Mouse (Mus musculus) thymus, adult 2 months (tissue): ENCODE measurements around the gene Stip1.

Source experiments
- CTCF ChIP-seq: fragments of 200-500 bp; IDR thresholded peaks from 2 replicates; pipeline ENCODE4 v1.5.1; 2012; ENCODE audit warnings: mild to moderate bottlenecking, control low read depth, low read length, moderate library complexity, borderline replicate concordance; ENCODE audit not compliant: control insufficient read depth, poor library complexity, insufficient read depth; ENCODE audit errors: extremely low read depth
- POLR2A ChIP-seq: fragments of 200-500 bp; IDR thresholded peaks from 2 replicates; pipeline ENCODE4 v1.6.1; 2012; ENCODE audit warnings: mild to moderate bottlenecking, low read length, control low read depth, moderate library complexity; ENCODE audit not compliant: control insufficient read depth, poor library complexity, insufficient read depth; ENCODE audit errors: extremely low read depth

- no peak for TF ChIP-seq CTCF
- TF ChIP-seq POLR2A = no peak
Observed at GRCm38 (mm10) chr19:7067344-7068050, 27.7 kb upstream of the Stip1 start.
